Mouse (Mus musculus) testis, adult 2 months (tissue): ENCODE measurements around the gene Stoml1.

Source experiments
- CTCF ChIP-seq: fragments of 200-500 bp; IDR thresholded peaks from 2 replicates; pipeline ENCODE4 v1.5.1; 2012; ENCODE audit warnings: low read depth, mild to moderate bottlenecking, inconsistent platforms, low read length, moderate library complexity; ENCODE audit not compliant: control insufficient read depth, insufficient read depth, insufficient replicate concordance
- POLR2A ChIP-seq: fragments of 200-500 bp; IDR thresholded peaks from 2 replicates; pipeline ENCODE4 v1.6.1; 2012; ENCODE audit warnings: low read depth, mild to moderate bottlenecking, inconsistent platforms, low read length, moderate library complexity; ENCODE audit not compliant: control insufficient read depth

- TF ChIP-seq CTCF (no peak), POLR2A (no peak)
Measured at GRCm38 (mm10) chr9:58206013-58206412, 47.0 kb upstream of the Stoml1 start.
